Comparison of ENCODE assay signal across 8 mouse cellular contexts in genomic region chr11:77967114-77967513, GRCm38 (mm10). TPM values are rescaled to one million over a fixed set of nuclear protein-coding genes. Genes with fewer than 3 reads are reported as not detected.
DNase-seq lines count a peak whose midpoint lies in the region; ATAC-seq and TF ChIP-seq lines count a peak whose summit lies in the region.

No protein-coding gene starts in this region.

- DNase-seq in adrenal gland, adult 18-20 months (ENCODE audit: low spot score in 2 of 2): peak; percentile 69 to 77
- peak; percentile 78 for DNase-seq in embryo, embryonic 9.5 days (ENCODE audit: extremely low spot score)
- peak; percentile 73 to 85 for DNase-seq in heart, postnatal 14 days
- DNase-seq in left cerebral cortex, postnatal 14 days (ENCODE audit: low spot score in 2 of 2): peak; percentile 85 to 90
- peak; percentile 82 for DNase-seq in neural tube, embryonic 10.5 days (ENCODE audit: extremely low spot score, low spot score)
- DNase-seq in testis, postnatal 14 days (ENCODE audit: low spot score): peak; percentile 49

- peak; percentile 82 for TF ChIP-seq CTCF in intestine, postnatal 0 days (IDR thresholded peaks at IDR 0.05; ENCODE audit: low read depth)

- no peak overlapping the region for H3K27ac ChIP-seq in intestine, postnatal 0 days (ENCODE audit: low read depth, low read length)
- H3K27ac ChIP-seq in intestine, embryonic 16.5 days (ENCODE audit: low read length): no peak overlapping the region

- no peaks in the 10 kb centered on the region for H3K9me3 ChIP-seq in intestine, postnatal 0 days (ENCODE audit: control insufficient read depth)
- H3K9me3 ChIP-seq in intestine, embryonic 16.5 days (ENCODE audit: control insufficient read depth, low read length): no peaks in the 10 kb centered on the region

- intact Hi-C loops in heart, postnatal 14 days (cut with DNase I): loop anchor here (1.0 to 10.0 kb wide), 3 partner anchors 140 to 242 kb away; partner anchors contain the start of gene Cryba1
- intact Hi-C loops in left cerebral cortex, postnatal 14 days (cut with DNase I): loop anchor here (2.0 to 5.0 kb wide), 2 partner anchors 120 to 140 kb away; no protein-coding TSS in a partner anchor

- ATAC-seq in intestine, postnatal 0 days: no peak
- no peak for ATAC-seq in intestine, embryonic 16.5 days

- no peak overlapping the region for H3K9ac ChIP-seq in intestine, postnatal 0 days (ENCODE audit: low read depth, low read length)
- no peak overlapping the region for H3K9ac ChIP-seq in intestine, embryonic 16.5 days (ENCODE audit: low read depth, low read length)

- no peaks in the 10 kb centered on the region for H3K36me3 ChIP-seq in intestine, postnatal 0 days (ENCODE audit: control insufficient read depth, insufficient read depth)
- H3K36me3 ChIP-seq in intestine, embryonic 16.5 days (ENCODE audit: control insufficient read depth, insufficient read depth, low read length): no peaks in the 10 kb centered on the region

- H3K4me3 ChIP-seq in intestine, postnatal 0 days (ENCODE audit: low read depth, low read length): no peak overlapping the region
- H3K4me3 ChIP-seq in intestine, embryonic 16.5 days (ENCODE audit: low read length): no peak overlapping the region

- under 1% methylated on average over 4 of the region's 4 CpGs for WGBS in intestine, postnatal 0 days
- WGBS in intestine, embryonic 16.5 days: under 1% methylated on average over 4 of the region's 4 CpGs

- no peak overlapping the region for H3K4me2 ChIP-seq in intestine, postnatal 0 days (replicated peaks; ENCODE audit: low read depth)
- no peak overlapping the region for H3K4me2 ChIP-seq in intestine, embryonic 16.5 days (ENCODE audit: low read depth, low read length)

- H3K27me3 ChIP-seq in intestine, postnatal 0 days (replicated peaks; ENCODE audit: control insufficient read depth, insufficient read depth, low read length): no peaks in the 10 kb centered on the region
- H3K27me3 ChIP-seq in intestine, embryonic 16.5 days (replicated peaks; ENCODE audit: control insufficient read depth, insufficient read depth, low read length): no peaks in the 10 kb centered on the region

- H3K4me1 ChIP-seq in intestine, postnatal 0 days (replicated peaks; ENCODE audit: control insufficient read depth, insufficient read depth, low read length): no peaks in the 10 kb centered on the region
- H3K4me1 ChIP-seq in intestine, embryonic 16.5 days (ENCODE audit: control insufficient read depth, insufficient read depth, low read length): no peaks in the 10 kb centered on the region

RNA-seq across cellular contexts. Expression of gene Phf12, which starts 15.4 kb away (rescaled TPM):
- 7.2 and 8.4 TPM in 2 replicates for polyA plus RNA-seq in intestine, postnatal 0 days (2015; fragmentation: Nextera tagmentation; extraction: Ambion mirVana)
- 9.4 and 9.5 TPM in 2 replicates for polyA plus RNA-seq in intestine, embryonic 16.5 days (2015; fragmentation: Nextera tagmentation; extraction: Ambion mirVana)
- 10 to 100 TPM; 42.3 to 51.8 TPM for total RNA-seq in adrenal gland, adult 18-20 months (2021)
- 10 to 100 TPM; 28.6 to 34.9 TPM for total RNA-seq in heart, postnatal 14 days (2021)
- 10 to 100 TPM; 45.5 to 48.3 TPM for total RNA-seq in left cerebral cortex, postnatal 14 days (2021)

RNA-seq across cellular contexts. Expression of gene Sez6, which starts 36.5 kb away (rescaled TPM):
- 0.77 and 0.80 TPM in 2 replicates for polyA plus RNA-seq in intestine, postnatal 0 days (2015; fragmentation: Nextera tagmentation; extraction: Ambion mirVana)
- 0.48 and 0.56 TPM in 2 replicates for polyA plus RNA-seq in intestine, embryonic 16.5 days (2015; fragmentation: Nextera tagmentation; extraction: Ambion mirVana)
- total RNA-seq in adrenal gland, adult 18-20 months (2021): 1 to 10 TPM; 2.1 to 2.4 TPM
- under 1 TPM; 0.22 to 0.50 TPM for total RNA-seq in heart, postnatal 14 days (2021)
- 100 to 1,000 TPM; 153 to 196 TPM for total RNA-seq in left cerebral cortex, postnatal 14 days (2021)

Comparison
In these comparisons a context has a peak if more than half of its experiments do, and no peak if none do; other contexts are left out.
1. RNA of gene Sez6, which starts 36.5 kb away (total RNA-seq): 153 to 196 TPM in left cerebral cortex, postnatal 14 days; 2.1 to 2.4 TPM in adrenal gland, adult 18-20 months and 0.22 to 0.50 TPM in heart, postnatal 14 days; every median in the first group is over 10 times any median in the second.
2. Peak in every context shown above with its lines, with median percentiles within 50 percentile points of each other: DNase-seq.